Mouse (Mus musculus): ENCODE measurements around the gene Dnah10. TPM values are rescaled to one million over a fixed set of nuclear protein-coding genes. Genes with fewer than 3 reads are reported as not detected.
A peak's percentile ranks its signal among the peaks of the same experiment; 100 is the strongest.

The Dnah10 gene
- polyA plus RNA-seq (2015; fragmentation: Nextera tagmentation; extraction: Ambion mirVana), result 0.95 and 1.0 TPM in 2 replicates

DNA sequence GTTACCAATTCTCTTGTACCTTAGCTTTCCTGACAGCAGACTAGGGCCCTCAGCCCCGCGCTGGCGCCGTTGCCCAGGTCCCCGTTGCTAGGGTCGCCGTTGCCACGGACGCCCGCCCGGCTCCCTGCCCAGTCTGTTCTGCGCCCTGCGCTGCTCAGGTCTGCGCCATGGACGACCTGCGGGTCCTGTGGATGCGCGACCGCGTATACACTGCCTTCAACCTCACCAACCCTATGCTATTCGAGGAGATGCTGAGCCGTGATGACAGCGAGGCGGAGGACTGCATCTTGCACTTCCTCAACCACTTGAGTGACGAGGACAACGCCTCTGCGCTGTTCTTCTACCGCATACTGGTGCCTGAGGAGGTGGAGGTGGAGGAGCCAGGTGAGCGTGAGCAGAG lies at the start of gene Dnah10:
Gene Dnah10, plus strand, starts transcription at position 89 of the 400 bp plus-strand sequence.
- peak; percentile 52; the same call in 1 of the 2 replicates for ATAC-seq

GRCm38 (mm10) chr5:124713741-124714140 lies 11.1 kb upstream of the Dnah10 start:
- DNase-seq (ENCODE audit: low spot score) (no peak), ATAC-seq (no peak)
- Histone ChIP-seq H3K4me3 (ENCODE audit: low read depth, low read length) (no peak overlapping the region), H3K4me2 (replicated peaks; ENCODE audit: low read depth, low read length) (no peak overlapping the region), H3K9me3 (ENCODE audit: low read length) (no peaks in the 10 kb centered on the region), H3K36me3 (ENCODE audit: insufficient read depth, low read length) (peaks cover 38% of the 10 kb centered on the region), H3K27me3 (replicated peaks; ENCODE audit: insufficient read depth, low read length) (no peaks in the 10 kb centered on the region), H3K4me1 (ENCODE audit: insufficient read depth, low read depth, low read length) (no peaks in the 10 kb centered on the region), H3K27ac (ENCODE audit: low read length) (no peak overlapping the region), H3K9ac (replicated peaks; ENCODE audit: low read depth) (no peak overlapping the region)
- 80% methylated on average over 5 of the region's 5 CpGs for WGBS
- no peak for TF ChIP-seq EP300 (IDR thresholded peaks at IDR 0.05)
- no peak for TF ChIP-seq CTCF (IDR thresholded peaks at IDR 0.05)

More for the DNA sequence above, at the start of gene Dnah10:
- Histone ChIP-seq H3K9me3 (ENCODE audit: low read length) (no peaks in the 10 kb centered on the region), H3K4me3 (ENCODE audit: low read depth, low read length) (no peak within 1 kb of the TSS), H3K9ac (replicated peaks; ENCODE audit: low read depth) (no peak within 1 kb of the TSS), H3K27ac (ENCODE audit: low read length) (no peak within 1 kb of the TSS), H3K4me1 (ENCODE audit: insufficient read depth, low read depth, low read length) (no peaks in the 10 kb centered on the region), H3K27me3 (replicated peaks; ENCODE audit: insufficient read depth, low read length) (no peaks in the 10 kb centered on the region), H3K4me2 (replicated peaks; ENCODE audit: low read depth, low read length) (no peak within 1 kb of the TSS), H3K36me3 (ENCODE audit: insufficient read depth, low read length) (peaks cover 29% of the 10 kb centered on the region; the same call in 1 of the 2 replicates)
- WGBS, result 12% methylated on average over 29 of the region's 29 CpGs
- no peak for DNase-seq (ENCODE audit: low spot score)
- TF ChIP-seq EP300 (IDR thresholded peaks at IDR 0.05) (no peak), CTCF (IDR thresholded peaks at IDR 0.05) (no peak)

- Histone ChIP-seq H3K4me1 (ENCODE audit: insufficient read depth, low read depth, low read length) (no peaks in the 10 kb centered on the region), H3K27ac (ENCODE audit: low read length) (no peak overlapping the region), H3K36me3 (ENCODE audit: insufficient read depth, low read length) (peaks cover 52% of the 10 kb centered on the region), H3K4me2 (replicated peaks; ENCODE audit: low read depth, low read length) (no peak overlapping the region), H3K4me3 (ENCODE audit: low read depth, low read length) (no peak overlapping the region), H3K9me3 (ENCODE audit: low read length) (no peaks in the 10 kb centered on the region), H3K27me3 (replicated peaks; ENCODE audit: insufficient read depth, low read length) (no peaks in the 10 kb centered on the region), H3K9ac (replicated peaks; ENCODE audit: low read depth) (no peak overlapping the region)
- peak; percentile 33; the same call in 1 of the 2 replicates for ATAC-seq
- peak; percentile 7 for DNase-seq (ENCODE audit: low spot score)
- 75% methylated on average over 8 of the region's 8 CpGs for WGBS
- TF ChIP-seq CTCF (IDR thresholded peaks at IDR 0.05) (no peak), EP300 (IDR thresholded peaks at IDR 0.05) (no peak)
Measured at GRCm38 (mm10) chr5:124715135-124715534, 9.8 kb upstream of the Dnah10 start.

DNA sequence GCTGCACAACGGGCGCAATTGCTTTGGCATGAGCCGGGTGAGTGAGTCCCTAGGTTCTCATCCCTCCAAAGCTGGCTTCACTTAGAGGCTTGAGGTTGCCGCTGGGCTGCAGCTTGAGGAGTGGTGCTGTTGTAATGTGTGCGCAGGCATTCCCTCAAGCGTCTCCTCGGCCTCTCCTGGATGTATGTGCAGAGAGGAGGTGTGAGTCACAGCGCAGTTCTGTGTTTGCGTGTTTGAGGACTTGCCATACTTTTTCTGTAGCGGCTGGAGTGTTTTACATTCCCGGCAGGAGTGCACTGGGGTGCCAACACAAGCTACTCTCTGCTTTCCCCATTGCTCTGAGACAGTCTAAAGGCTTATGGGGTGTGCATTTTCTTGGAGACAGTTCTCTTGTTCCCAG lies 6.9 kb upstream of the Dnah10 start:
- Histone ChIP-seq H3K9ac (replicated peaks; ENCODE audit: low read depth) (no peak overlapping the region), H3K4me3 (ENCODE audit: low read depth, low read length) (no peak overlapping the region), H3K4me2 (replicated peaks; ENCODE audit: low read depth, low read length) (no peak overlapping the region), H3K27ac (ENCODE audit: low read length) (no peak overlapping the region), H3K4me1 (ENCODE audit: insufficient read depth, low read depth, low read length) (no peaks in the 10 kb centered on the region), H3K9me3 (ENCODE audit: low read length) (no peaks in the 10 kb centered on the region), H3K27me3 (replicated peaks; ENCODE audit: insufficient read depth, low read length) (no peaks in the 10 kb centered on the region), H3K36me3 (ENCODE audit: insufficient read depth, low read length) (peaks cover 65% of the 10 kb centered on the region)
- DNase-seq (ENCODE audit: low spot score), result no peak
- 90% methylated on average over 11 of the region's 11 CpGs for WGBS
- no peak for ATAC-seq
- TF ChIP-seq CTCF (IDR thresholded peaks at IDR 0.05) (no peak), EP300 (IDR thresholded peaks at IDR 0.05) (no peak)

GRCm38 (mm10) chr5:124718396-124718795 lies 6.5 kb upstream of the Dnah10 start:
- H3K4me1 ChIP-seq (ENCODE audit: insufficient read depth, low read depth, low read length), result no peaks in the 10 kb centered on the region
- ATAC-seq (no peak), DNase-seq (ENCODE audit: low spot score) (no peak)
- no peak overlapping the region for H3K27ac ChIP-seq (ENCODE audit: low read length)
- 91% methylated on average over 7 of the region's 7 CpGs for WGBS
- H3K4me2 ChIP-seq (replicated peaks; ENCODE audit: low read depth, low read length), result no peak overlapping the region
- H3K9me3 ChIP-seq (ENCODE audit: low read length), result no peaks in the 10 kb centered on the region
- no peak for TF ChIP-seq EP300 (IDR thresholded peaks at IDR 0.05)
- no peak for TF ChIP-seq CTCF (IDR thresholded peaks at IDR 0.05)
- H3K9ac ChIP-seq (replicated peaks; ENCODE audit: low read depth), result no peak overlapping the region
- H3K27me3 ChIP-seq (replicated peaks; ENCODE audit: insufficient read depth, low read length), result no peaks in the 10 kb centered on the region
- peaks cover 63% of the 10 kb centered on the region for H3K36me3 ChIP-seq (ENCODE audit: insufficient read depth, low read length)
- no peak overlapping the region for H3K4me3 ChIP-seq (ENCODE audit: low read depth, low read length)

GRCm38 (mm10) chr5:124723125-124723524 lies 1.8 kb upstream of the Dnah10 start:
- H3K4me3 ChIP-seq (ENCODE audit: low read depth, low read length), result no peak overlapping the region
- TF ChIP-seq CTCF (IDR thresholded peaks at IDR 0.05) (no peak), EP300 (IDR thresholded peaks at IDR 0.05) (no peak)
- H3K4me2 ChIP-seq (replicated peaks; ENCODE audit: low read depth, low read length), result no peak overlapping the region
- H3K9me3 ChIP-seq (ENCODE audit: low read length), result no peaks in the 10 kb centered on the region
- 95% methylated on average over 6 of the region's 6 CpGs for WGBS
- H3K4me1 ChIP-seq (ENCODE audit: insufficient read depth, low read depth, low read length), result no peaks in the 10 kb centered on the region
- DNase-seq (ENCODE audit: low spot score), result no peak
- no peak overlapping the region for H3K9ac ChIP-seq (replicated peaks; ENCODE audit: low read depth)
- H3K36me3 ChIP-seq (ENCODE audit: insufficient read depth, low read length), result peaks cover 48% of the 10 kb centered on the region
- H3K27me3 ChIP-seq (replicated peaks; ENCODE audit: insufficient read depth, low read length), result no peaks in the 10 kb centered on the region
- H3K27ac ChIP-seq (ENCODE audit: low read length), result no peak overlapping the region
- no peak for ATAC-seq
